Mouse (Mus musculus) frontal cortex, adult (tissue): ENCODE results near the gene Plcd3.

ENCODE experiments used
- ATAC-seq: cut with Nextera tagmentation; 2 replicates; pipeline ENCODE4 v1.9.2; 2017; ENCODE audit warnings: mild to moderate bottlenecking, moderate library complexity, mixed read lengths; ENCODE audit not compliant: low TSS enrichment

The Plcd3 gene

DNA sequence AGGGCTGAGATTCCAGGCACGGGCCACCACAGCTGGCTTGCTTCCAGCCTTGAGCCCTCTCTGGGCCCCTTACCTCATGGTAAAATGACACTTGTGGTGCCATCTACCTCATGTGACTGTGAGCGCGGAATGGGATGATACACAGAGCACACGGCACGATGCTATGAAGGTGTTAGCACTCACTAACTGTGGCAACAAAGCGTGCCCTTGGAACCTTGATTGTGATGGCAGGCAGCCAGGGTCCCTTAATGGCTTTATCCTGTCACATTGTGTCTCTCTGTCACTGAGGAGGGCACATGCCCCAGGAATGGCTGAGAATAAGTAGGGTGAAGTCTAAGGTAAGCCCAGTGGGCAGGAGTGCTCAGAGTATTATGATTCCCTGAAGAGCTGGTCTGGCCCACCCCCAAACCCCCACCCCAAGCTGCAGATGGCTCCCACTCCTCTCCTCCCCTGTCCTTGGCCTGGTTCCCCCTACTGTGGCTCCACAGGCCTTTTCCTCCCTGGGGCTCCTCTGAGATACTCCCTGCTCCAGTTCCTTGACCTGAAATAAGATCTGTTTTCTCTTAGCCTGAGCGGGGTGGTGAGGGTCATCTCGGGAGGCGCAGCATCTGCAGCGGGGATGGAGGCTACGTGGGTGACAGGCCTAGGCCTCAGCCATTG lies 2.8 kb downstream of the Plcd3 start:
- ATAC-seq: no peak

DNA sequence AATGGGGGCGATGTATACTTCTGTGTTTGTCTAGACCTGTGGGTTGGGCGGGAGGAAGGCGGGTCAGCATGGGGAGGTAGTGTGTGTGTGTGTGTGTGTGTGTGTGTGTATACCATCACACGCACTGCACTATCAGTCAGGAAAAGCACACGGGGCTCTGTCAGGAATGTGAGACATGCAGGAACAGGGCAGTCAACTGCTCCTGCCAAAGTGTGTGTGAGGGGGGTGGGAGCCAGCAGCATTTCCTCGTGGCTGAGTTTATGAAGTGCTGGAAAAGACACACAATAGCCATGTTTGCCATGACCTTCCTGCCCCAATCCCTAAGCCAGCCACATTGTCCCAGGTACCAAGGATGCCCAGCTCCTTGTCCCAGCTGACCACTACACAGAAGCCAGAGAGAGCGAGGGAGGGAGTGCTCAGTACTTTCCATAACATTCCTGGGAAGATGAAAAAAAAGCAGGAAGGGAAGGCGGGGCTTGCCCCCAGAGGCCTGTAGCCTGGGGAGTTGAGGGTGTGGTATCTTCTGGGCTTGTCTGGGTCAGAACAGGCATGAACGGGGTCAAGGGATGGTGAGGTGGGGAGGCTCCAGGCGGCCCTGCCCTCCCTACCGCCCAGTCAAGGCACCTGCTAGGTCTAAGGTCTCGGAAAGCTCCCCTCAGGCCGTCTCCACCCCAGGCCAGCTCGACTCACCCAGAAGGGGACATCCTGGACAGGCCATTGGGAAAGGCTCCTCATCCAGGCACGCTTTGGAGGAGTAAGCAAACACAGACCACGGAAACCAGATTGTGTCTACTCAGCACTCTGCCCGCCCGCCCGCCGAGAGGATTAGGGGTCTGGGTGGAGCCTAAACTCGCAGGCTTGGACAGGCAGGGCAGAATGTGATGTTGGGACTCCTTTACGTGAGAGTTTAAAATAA lies 4.2 kb downstream of the Plcd3 start:
- ATAC-seq: no peak

DNA sequence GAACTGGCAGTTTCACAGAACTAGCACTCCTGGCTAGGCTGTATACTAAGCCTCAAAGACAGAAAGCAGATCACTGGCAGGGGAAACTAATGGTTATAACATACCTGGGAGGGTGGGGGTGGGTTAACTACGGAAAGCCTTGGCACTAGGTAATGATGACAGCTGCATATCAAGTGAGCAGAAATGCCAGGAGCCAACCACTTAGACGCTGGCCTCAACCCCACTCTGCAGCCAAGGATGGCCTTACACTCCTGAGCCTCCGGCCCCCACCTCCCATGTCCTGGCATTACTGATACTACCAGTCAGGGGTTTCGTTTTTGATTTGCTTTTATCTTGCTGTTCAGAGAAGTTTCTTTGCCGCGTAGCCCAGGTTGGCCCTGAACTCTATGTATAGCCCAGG lies 5.7 kb downstream of the Plcd3 start:
- no peak for ATAC-seq

DNA sequence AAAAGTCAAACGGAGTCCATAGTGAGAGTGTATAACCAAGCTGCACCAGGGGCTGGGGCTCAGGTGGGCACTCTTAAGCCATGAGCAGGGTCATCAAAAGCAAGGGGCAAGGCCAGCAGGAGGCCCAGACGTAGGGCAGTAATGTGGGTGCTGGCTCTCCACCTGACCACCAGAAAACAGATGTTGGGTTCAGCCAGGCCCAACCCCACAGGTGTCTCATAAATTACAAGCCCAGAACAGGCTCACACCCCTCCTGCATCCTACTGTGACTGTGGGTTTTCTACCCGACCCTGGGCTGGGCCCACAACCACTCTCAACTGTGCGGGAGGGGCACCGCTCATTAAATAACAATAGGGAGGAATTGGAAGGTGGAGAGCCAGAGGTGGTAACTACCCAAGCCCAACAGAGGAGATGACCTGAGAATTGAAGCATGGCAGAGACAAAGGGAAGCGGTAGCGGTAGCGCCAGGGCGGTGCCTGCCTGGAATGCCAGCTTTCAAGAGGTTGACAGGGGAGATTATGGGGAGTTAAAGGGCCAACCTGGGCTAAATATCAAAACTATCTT lies 6.3 kb downstream of the Plcd3 start:
- ATAC-seq: no peak

DNA sequence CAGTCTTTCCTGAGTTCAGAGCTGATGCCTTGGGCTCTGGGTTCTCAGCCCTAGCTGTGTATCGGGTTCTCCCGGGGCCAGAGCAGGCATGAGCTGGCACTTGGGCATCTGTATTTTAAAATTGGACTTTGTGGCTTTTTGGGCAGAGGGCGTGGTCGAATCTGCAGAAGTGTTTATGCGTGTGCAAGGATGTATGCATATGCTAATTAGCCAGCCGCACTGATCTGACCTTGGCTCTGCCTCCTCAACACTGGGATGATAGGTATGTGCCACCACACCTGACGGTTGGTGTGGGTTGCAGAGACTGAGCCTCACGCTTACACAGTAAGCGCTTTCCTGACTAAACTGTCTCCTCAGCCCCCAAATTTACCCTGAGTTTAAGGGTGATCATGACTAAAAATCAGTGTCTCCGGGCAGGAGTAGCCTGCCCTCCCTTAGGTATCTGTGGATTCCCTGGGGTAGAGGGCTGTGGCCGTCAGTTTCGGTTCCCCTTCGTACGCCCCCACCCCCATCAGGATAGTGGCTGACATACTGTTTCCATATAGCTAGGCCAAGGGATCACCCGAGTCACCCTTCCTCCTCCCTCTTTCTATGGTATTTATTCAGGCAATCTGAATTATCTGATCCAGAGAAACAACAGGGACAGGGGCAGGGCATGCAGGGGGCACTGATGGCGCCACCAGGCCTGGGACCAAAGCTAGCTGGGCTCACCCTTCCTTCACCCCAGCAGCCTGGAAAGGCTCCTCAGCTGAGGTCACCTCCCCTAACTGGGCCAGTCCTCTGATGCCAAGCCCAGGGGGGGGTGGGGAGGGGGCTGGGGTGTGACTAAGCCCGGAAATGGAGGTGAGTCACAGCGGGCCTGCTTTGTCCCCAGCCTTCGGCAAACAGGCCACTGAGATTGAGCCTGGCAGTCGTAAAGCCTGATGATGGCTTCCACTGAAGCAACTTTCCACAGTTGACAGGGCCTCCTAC lies 7.3 kb downstream of the Plcd3 start:
- ATAC-seq: no peak

DNA sequence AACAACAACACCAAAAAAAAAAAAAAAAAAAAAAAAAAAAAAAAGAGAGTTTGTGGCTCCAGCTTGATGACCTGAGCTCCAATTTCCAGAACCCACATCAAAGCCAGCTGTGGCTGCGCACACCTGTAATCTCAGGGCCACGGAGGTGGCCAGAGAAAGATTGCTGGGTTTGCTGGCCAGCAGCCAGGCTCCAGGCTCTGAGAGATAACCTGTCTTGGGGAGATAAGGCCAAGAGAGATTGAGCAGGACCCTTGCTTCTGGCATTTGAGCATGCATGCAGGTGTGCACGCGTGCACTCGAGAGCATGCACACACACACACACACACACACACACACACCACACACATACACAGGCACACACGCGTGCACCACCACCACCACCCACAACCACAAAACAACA lies 8.2 kb downstream of the Plcd3 start:
- no peak for ATAC-seq

DNA sequence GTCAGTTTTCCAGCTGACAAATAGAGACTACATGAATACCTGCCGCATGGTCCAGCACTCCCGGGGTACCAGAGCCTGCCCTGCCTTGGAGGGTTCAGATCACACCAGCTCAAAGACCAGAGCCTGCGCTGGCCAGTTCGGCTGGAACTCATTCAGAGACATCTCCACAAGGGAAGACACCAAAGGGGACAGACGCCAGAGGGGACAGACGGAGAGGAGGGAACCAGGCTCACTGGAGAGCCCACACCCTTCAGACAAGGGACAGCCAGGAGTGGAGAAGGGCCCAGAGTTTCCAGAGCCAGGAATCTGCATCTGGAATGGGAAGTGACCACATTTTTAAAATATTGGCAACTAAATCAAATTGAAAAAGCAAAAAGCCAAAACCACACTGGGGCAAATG lies 19.8 kb downstream of the Plcd3 start:
- no peak for ATAC-seq

DNA sequence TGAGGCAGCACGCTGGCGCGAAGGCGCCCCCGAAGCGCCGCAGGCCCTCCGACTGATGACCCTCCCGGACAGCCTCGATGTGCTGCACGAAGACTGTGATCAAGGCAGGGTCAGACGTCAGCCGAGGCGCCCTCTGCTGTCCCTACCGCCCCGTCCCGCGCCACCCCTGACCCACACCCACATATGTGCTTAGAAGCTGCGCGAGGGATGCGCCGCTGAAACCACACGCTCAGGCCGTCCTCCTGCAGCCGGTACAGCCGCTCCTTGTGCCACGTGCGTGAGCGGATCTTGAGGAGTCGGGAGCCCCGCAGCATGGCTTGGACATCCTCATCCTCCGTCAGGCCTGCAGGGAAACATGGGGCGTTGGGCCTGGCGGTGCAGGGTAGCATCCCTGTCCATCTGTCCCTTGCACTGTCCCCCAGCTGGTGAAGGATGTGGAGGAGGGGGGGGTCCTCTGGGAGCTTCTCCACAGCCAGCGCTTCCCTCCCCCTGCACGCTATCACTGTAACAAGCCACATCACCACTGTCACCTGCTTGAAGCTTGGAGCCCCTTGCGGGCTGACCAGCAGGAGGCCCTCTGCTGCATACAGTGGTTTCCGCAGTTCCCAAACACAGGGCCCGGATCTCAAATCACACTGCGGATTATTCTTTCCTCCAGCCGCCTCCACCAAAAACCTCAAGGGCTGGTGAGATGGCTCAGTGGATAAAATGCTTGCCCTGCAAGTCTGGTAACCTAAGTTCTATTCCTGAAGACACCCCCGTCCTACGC lies 21.0 kb downstream of the Plcd3 start:
- peak; percentile 62; the same call in 1 of the 2 replicates for ATAC-seq

DNA sequence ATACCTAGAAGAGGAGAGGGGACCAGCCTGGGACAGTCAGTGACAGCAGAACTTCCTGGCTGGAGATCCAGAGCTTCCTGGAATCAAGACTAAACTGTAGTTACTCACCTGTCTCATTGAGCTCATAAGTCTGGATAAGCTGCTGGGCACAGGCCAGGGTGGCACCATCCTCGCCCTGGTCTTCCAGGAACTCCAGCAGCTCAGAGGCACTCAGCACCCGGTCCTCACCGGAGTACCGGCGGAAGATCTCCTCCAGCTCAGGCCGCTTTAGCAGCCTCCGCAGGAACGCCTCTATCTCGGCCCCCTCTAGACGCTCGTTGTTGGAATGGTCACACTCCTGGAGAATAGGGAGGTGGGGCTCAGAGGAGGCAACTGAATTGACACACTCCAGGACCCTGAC lies 23.3 kb downstream of the Plcd3 start:
- no peak for ATAC-seq

DNA sequence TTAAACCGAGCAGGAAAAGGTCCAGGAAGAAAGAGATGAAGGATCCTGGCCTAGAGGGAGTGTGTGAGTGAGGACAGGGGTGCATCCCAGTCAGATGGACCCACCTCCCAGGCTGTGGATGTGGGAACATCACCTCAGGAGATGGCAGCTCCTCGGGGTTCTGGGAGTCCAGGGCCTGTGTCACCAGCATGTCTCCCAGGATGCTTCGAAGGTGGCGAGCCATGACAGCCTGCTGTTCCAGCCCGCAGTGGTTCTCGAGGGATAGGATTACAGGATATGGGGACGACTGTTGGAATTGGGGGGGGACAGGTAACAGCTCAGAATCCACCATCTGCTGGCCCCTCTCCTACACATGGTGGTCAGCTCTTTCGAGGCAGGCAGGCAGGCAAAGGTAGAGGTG lies 24.9 kb downstream of the Plcd3 start:
- no peak for ATAC-seq

DNA sequence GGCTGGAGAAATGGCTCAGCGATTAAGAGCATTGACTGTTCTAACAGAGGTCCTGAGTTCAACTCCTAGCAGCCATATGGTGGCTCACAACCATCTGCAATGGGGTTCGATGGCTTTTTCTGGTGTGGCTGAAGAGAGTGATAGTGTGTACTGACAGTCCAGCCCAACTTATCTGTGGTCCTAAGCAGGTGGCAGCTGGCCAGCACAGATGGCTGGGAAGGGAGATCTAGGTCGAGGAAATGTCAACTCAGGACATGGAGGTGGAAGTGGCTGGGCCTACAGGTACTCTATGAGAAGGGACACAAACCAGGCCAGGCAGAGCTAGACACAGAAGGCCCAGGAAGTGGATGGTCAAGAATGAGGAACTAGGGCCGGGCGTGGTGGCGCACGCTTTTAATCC lies 25.4 kb downstream of the Plcd3 start:
- no peak for ATAC-seq

DNA sequence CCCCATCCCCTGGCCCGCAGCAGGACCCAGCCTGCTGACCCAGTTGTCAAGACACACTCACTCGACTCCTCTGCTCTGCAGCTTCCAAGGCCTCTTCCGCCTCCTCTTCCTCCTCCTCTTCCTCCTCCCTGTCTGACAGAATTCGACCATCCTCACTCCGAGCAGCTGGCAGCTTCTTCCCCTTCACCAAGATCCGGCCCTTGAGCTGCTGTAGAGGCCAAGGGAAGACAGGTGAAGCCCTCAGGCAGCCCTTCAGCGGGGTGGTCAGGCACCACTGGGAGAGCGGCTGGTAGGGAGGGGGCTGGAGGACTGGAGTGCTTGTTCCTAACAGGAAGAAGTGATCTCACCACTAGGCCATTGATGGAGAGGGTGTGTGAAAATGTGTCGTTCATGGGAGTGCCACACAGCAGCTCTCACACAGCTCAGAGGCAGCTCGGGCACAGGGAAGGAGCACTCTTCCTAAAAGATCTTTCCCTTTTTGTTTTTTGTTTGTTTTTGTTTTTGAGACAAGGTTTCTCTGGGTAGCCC lies 26.6 kb downstream of the Plcd3 start:
- ATAC-seq: peak; percentile 18; the same call in 1 of the 2 replicates

DNA sequence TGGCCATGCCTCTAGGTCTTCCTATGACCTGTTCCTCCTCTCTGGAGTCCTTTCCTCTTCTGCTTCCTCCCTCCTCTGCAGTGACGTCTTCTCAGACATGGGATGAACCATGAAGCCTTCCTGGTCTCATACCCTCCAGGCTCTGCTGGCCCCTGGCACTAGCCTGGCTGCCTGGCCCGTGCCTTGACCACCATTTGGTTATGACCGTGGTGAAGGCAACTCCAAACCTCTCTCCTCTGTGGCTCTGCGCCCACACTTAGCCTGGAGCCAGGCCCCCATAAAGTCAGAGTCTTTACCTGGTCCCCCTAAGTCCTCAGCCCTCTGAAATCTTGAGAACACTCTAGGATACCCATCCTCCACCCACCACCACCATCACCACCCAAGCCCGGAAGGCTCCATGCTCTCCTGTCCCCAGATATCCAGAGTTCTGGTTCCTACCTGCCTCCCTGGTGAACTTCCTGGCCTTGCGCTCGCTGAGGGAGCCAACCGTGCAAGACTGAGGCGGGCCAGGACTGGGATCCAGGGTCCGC lies 27.3 kb downstream of the Plcd3 start:
- ATAC-seq: no peak

DNA sequence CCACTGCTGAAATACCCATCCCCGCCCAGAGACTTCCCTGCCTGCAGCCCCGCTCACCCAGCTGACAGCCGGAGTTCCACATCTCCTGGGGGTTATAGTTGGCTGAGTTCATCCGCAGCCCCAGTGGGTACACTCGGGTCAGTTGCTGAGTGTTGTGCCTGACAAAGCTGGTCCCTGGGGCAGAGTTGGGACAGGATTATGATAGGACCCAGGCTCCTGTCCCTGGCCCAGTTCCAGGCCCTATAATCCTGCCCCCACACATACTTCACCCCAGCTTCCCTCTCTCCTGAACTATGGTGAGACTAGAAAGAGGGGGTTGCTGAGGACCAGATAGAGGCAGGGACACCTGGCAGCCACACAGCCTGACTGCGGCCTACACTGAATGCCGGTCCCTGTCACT lies 27.8 kb downstream of the Plcd3 start:
- no peak for ATAC-seq

DNA sequence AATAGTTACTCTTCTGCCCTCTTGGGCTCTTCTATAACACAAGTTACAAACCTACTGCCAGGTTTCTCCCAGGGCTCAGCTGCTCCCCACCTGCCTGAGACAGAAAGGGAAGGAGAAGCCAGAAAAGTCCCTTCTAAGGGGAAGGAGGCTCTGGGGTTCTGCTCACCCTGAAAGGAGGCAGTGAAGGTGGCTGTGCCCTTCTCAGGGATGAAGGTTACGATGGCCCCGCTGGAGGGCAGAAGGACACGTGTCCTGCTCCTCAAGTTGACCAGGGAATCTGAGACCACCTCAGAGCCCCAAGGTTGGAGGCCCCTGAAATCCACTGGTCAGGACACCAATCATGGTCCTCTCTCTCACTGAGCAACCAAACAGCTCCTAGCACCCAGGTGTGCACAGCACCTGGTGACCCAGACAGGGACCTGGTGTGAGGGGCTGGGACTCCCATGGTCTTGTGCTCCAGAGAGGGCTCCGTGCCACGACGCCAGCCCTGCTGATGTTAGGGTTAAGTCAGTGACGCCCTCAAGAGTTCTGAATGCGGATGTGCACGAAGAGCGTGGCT lies 31.1 kb downstream of the Plcd3 start:
- ATAC-seq: no peak

DNA sequence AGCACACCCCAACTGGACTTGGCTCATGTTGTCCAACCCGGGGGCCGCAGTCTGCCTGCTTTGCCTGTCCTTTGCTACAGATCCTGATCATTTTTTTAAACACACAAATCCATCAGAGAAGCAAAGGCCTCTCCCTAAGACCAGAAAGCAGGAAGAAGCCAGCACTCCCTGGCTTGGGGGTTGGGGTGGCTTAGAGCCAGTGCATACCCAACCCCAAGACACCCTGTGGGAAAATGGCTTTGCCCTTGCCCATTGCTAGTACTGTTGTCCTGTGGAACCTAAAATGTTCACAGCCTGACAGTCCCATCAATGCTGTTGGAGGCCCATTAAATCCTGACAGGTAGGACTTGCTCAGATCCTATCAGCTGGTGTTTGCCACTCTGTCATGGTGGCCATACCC lies 31.7 kb downstream of the Plcd3 start:
- ATAC-seq: no peak

DNA sequence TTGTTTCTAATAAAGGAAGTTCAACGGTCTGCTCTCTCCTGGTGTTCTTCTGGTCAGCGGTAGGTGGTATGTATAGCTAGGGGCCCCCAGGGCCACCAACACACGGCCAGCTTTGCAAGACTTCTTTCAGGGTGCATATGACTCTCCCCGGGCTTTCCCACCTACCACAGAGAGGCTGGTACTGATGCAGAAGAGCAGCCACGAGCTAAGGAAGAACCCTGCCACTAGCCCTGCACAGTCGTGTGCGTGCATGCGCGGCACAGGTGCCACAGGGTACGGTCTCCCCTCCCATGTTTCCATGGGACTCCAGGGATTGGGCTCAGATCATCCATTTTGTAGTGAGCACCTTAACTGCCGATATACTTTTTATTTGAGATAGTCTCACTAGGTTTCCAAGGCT lies 32.6 kb downstream of the Plcd3 start:
- no peak for ATAC-seq

DNA sequence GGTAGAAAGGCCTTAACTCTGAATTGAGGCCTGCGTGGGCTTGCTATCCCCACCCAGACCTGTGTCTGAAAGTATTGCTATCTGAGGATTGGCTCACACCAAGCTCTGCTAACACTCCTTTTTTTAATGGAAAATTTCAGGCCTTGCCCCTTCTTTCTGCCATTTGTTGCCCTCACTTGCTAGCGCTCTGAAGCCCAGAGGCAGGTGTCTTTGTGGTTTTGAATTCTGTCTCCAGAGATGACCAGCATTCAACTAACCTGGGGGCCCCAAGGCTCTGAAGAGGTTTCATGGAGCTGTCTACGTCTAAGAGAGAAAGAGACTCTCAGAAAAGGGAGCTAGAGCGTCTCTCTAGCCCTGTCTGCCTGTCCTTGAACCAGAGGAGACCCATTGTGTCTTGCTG lies 33.2 kb downstream of the Plcd3 start:
- no peak for ATAC-seq

DNA sequence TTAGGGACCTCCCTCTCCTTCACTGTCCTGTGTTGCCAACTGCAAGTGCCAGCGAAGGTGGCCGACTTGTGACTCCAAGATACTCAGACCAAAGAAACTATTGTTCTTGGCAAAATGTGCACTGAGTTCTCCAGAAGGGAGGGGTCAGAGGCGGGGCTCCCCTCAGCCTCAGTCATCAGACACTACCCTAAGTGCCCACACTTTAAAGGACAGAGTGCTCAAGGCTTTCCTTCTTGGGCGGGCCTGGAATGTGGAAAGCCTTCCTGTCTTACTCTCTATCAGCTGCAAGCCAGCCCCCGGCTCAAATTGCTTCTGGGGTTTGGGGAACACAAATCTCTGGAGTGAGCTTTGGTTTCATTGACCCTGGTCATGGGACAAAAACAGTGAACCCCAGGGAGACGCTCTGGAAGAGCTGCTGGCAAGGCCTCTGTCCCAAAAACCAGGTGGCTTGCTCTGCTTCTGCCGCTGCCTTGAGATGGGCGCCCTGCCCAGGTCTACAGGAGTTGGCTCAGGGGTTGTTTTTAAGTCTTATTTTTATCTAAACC lies 33.9 kb downstream of the Plcd3 start:
- no peak for ATAC-seq

DNA sequence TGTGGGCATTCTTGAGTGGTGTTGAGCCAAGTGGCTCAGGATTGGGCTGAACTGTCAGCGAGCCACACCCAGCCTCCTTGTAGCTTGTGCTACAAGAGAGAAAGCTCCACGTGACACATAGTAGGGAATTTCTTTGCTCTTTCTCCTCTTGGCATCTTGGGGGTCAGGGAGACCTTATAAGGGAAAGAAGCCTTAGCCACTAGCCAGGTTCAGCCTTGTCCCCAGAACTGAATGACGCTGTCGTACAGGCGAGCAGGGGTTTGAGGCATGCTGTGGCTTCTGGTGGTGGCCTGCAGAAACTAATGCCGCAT lies 34.5 kb downstream of the Plcd3 start:
- ATAC-seq: no peak
